Comparison of ENCODE assay signal across 7 mouse cellular contexts in the genomic region with DNA sequence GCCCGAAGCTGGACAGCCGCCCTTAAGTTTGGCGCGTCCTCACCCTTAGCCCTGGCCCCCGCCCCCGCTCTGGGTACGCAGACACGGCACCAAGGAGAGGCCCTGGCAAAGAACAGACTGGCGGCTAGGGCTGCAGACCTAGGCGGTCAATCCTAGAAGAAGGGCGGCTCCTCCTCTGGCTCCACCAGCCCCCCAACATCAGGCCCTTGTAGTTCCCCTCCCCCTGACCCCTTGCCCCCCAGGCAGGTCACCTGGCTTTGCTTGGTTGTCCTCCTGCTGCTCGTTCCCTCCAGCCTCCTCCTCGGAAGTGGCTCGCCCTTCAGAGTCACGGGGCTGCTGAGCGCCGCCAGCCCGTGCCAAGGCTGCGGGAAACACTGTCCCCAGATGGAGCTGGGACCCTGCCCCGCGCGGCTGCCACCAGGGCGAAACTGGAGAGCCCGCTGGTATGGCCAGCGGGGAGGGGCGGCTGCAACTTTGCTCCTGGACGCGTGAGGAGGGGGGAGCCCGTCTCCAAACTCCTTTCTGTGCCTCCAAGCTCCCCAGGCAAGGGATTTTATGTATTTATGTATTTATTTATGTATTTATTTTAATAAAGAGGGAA. TPM values are rescaled to one million over a fixed set of nuclear protein-coding genes. Genes with fewer than 3 reads are reported as not detected.
DNase-seq lines count a peak whose midpoint lies in the region; ATAC-seq and TF ChIP-seq lines count a peak whose summit lies in the region.

No protein-coding gene starts in this region.

- H3K9ac ChIP-seq in intestine, embryonic 16.5 days (ENCODE audit: low read depth, low read length) = peak overlapping the region; percentile 63

- no peaks in the 10 kb centered on the region for H3K4me1 ChIP-seq in intestine, embryonic 16.5 days (ENCODE audit: control insufficient read depth, insufficient read depth, low read length)
- no peaks in the 10 kb centered on the region; the same call in 1 of the 2 replicates for H3K4me1 ChIP-seq in lung, adult 2 months (ENCODE audit: control insufficient read depth, insufficient read depth, low read length)

- no peaks in the 10 kb centered on the region for H3K9me3 ChIP-seq in intestine, embryonic 16.5 days (ENCODE audit: control insufficient read depth, low read length)

- no peak for TF ChIP-seq POLR2A in lung, adult 2 months (IDR thresholded peaks at IDR 0.05; ENCODE audit: borderline replicate concordance, extremely low read depth, low read depth, low read length)

- peak overlapping the region; percentile 53 for H3K4me3 ChIP-seq in intestine, embryonic 16.5 days (ENCODE audit: low read length)
- H3K4me3 ChIP-seq in lung, adult 2 months (replicated peaks; ENCODE audit: extremely low read depth, low read depth, low read length) = peak overlapping the region; percentile 61

- H3K27me3 ChIP-seq in intestine, embryonic 16.5 days (replicated peaks; ENCODE audit: control insufficient read depth, insufficient read depth, low read length) = no peaks in the 10 kb centered on the region

- 15% methylated on average over 27 of the region's 29 CpGs for WGBS in intestine, embryonic 16.5 days
- 22% methylated on average over 29 of the region's 29 CpGs for WGBS in lung, adult 2 months

- intact Hi-C loops in gastrocnemius, postnatal 36 days (cut with DNase I) = no loop called here

- peak; percentile 69 to 74 for DNase-seq in adrenal gland, postnatal 36 days
- DNase-seq in cerebellum, postnatal 10 days = peak; percentile 40 to 55
- peak; percentile 34 to 46 for DNase-seq in gastrocnemius, postnatal 36 days
- DNase-seq in lung, adult 2 months = peak; percentile 51
- peak; percentile 35 for DNase-seq in ovary, adult 18-20 months (ENCODE audit: low spot score)
- no peak for DNase-seq in layer of hippocampus, adult 9-11 months

- peak overlapping the region; percentile 80 for H3K4me2 ChIP-seq in intestine, embryonic 16.5 days (ENCODE audit: low read depth, low read length)

- ATAC-seq in intestine, embryonic 16.5 days = peak; percentile 76

- no peak for TF ChIP-seq CTCF in lung, adult 2 months (IDR thresholded peaks at IDR 0.05; ENCODE audit: insufficient read depth, low read length)

- no peak overlapping the region for H3K27ac ChIP-seq in intestine, embryonic 16.5 days (ENCODE audit: low read length)

- H3K36me3 ChIP-seq in intestine, embryonic 16.5 days (ENCODE audit: control insufficient read depth, insufficient read depth, low read length) = no peaks in the 10 kb centered on the region

RNA-seq across cellular contexts. Expression of a gene that starts 12.6 kb away (rescaled TPM):
- 10 to 100 TPM; 36.6 to 42.6 TPM for total RNA-seq in adrenal gland, postnatal 36 days (2021)
- total RNA-seq in gastrocnemius, postnatal 36 days (2021) = 10 to 100 TPM; 70.6 to 83.2 TPM
- polyA plus RNA-seq in intestine, embryonic 16.5 days (2015; fragmentation: Nextera tagmentation; extraction: Ambion mirVana) = 3.6 and 4.0 TPM in 2 replicates
- 27.5 and 38.2 TPM in 2 replicates for polyA plus RNA-seq in lung, adult 2 months (2012; rRNA removed)
